Mouse (Mus musculus) right cerebral cortex, postnatal 25 days (tissue): Measurements from ENCODE around the gene Rabgap1l.

Experiments used
- DNase-seq: peaks from one replicate; pipeline ENCODE4 v3.0.0; 2022

The Rabgap1l gene

DNA sequence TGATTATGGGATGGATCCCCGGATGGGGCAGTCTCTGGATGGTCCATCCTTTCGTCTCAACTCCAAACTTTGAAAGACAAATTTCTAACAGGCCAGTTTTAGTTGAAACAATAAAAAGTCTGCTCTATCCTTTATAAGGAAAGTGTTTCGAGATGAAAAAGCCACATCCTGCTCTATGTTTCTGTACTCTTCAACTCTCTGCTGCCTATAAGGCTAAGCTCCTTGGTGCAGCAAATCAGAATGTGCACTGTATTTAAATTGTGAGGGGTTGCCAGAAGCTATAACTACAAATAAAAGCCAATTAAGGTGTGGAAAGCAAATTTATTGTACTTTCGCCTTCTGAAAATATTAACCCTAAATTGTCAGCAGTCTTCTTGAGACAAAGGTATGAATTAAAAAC lies 198.9 kb downstream of the Rabgap1l start:
- no peak for DNase-seq

DNA sequence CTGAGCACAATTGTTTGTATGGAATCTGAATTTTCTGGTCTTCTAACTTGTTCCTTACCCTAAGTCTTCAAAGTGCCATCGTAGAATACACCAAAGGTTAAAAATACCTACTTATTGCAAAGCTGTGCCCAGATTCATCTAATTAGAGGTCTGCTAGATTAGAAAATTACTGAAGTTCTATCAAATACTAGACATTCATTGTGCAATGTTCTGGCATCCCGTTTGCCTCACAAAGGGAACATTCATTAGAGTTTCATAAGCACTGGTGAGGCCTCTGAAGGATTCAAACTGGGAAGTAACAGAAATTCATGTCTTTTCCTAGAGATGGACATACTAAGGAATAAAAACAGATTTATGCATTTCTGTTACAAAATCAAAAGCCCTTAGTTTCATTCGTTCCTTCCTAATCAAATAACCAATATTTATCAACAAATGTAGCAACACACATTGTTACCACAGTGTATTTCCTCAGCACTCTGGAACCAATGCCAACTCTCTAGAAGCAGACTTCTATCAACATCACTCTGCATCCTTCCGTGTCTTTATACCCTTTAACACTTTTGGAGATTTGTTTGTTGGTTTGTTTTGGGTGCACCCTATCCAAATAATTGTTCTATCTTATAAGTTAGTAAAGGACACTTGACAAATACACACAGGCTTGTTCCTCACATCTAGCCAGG lies 204.0 kb downstream of the Rabgap1l start:
- no peak for DNase-seq

DNA sequence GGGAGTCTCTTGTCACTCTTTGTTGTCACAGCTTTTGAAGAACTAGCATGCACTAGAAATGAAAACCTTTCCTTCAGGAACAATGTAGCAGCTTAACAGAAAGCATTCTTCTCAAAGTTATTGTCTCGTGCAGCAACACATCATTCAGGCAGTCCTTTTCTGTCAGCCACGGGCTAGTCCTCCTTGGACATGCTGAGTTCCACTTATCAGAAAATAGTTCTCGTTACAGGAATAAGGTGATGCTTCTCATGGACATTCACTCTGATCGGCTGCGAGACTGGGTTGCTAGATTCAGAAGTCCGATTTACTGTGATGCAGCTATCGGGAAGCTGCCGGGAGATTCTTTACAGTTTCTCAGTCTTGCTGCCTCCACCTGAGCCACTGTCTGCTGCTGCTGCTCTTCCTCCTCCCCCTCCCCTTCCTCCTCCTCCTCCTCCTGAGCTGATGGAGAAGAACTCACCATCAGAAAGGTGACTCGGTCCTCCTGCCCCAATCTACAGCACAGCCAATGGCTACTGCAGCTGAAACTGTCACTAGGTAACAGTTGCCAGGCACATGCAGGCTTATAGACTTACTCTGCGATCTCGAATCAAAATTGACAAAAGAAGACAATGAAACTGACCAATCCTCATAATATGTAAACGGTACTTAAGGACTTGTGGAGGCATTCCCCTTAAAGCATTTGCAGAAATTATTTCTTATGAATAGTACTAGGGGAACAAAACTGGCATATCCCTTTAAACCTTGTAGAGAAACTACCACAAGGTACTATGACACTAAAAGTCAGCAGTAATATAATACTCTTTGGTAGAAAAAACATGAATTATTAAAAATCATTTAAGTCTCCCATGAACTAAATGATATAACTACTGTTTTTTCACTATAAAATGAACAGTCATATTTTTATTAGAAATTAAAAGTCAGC lies 213.4 kb downstream of the Rabgap1l start:
- DNase-seq = peak; percentile 24

DNA sequence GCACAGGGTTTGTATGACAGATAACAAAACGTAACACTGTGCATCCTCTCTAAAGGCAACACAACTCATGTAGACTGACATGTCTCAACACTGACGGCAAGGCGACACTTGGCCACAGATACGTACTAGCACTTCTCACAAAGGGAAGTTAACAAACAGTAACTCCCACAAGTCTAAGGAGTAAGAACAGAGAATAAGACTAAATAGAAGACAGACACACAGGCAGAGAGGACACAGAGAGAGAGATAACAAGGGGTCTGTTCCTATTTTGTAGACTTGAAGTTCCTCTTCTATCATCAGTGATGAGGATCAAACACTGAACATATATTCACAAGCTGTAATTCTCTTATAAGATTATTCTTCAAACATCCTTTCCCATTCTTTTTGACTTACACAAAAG lies 216.9 kb downstream of the Rabgap1l start:
- DNase-seq = no peak

DNA sequence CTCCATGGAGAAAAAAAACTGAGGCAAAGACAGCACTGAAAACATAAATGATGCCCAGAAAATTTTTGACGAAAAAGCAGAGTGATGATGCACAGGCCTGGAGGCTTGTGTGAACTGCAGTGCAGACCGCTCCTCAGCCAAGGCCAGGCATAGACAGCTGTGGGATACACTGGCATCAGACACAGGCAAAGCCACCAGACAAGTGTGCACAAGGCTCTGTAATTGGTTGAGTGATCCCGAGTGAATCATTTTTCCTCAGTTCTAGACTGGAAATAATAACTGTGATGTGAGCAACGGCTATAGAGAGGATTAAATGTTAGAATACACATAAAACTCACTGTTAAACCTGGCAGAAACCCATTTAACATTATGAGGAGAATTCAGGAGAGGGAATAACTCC lies 219.0 kb downstream of the Rabgap1l start:
- no peak for DNase-seq

DNA sequence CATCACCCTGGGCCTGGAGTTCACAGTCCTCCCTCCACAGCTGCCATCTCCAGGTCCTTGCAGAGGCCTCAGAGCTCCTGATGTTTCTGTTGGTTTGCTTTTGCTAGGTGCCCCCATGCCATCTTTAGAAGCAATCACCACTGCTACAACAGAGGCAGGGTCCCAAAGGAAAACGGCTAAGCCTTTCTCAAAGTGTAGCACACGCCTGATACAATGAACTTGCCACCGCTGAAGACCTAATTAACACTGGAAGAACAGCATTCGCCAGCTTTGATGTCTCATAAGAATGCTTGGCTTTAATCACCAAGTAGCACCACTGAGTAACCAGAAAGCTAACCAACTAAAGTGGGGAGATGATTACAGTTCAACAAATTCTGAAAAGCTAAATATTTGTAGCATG lies 226.6 kb downstream of the Rabgap1l start:
- DNase-seq = no peak

DNA sequence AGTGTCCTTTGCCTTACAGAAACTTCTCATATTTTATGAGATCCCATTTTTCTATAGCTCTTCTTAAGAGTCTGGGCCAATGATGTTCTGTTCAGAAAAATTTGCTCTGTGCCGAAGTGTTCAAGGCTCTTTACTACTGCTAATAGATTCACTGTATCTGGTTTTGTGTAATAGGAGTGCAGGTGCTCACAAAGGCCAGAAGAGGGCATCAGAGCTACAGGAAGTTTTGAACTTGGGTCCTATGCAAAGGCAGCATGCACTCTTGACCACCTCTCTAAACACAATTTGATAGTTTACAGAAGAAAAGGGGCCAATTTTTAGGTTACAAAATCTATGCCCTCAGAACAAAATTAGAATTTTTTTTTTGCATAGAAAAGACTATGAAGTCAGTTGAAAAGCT lies 231.6 kb downstream of the Rabgap1l start:
- DNase-seq = no peak

DNA sequence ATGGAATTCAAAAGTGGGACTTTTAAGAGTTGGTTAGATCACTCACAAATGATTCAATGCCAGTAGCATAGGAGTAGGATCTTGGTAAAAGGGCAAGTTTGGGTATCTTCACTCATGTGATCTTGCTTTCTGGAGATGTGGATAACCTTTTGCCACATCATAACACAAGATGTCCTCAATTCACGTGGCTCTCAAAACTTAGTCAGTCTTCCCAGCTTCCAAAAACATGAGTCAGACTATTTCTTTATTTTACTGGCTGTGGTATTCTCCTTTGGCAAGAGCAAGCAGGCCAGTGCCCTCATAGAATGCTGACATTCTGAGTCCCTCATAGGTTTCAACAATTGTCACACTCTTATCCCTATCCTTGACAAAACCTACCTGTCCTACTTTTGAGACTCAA lies 242.4 kb downstream of the Rabgap1l start:
- no peak for DNase-seq

DNA sequence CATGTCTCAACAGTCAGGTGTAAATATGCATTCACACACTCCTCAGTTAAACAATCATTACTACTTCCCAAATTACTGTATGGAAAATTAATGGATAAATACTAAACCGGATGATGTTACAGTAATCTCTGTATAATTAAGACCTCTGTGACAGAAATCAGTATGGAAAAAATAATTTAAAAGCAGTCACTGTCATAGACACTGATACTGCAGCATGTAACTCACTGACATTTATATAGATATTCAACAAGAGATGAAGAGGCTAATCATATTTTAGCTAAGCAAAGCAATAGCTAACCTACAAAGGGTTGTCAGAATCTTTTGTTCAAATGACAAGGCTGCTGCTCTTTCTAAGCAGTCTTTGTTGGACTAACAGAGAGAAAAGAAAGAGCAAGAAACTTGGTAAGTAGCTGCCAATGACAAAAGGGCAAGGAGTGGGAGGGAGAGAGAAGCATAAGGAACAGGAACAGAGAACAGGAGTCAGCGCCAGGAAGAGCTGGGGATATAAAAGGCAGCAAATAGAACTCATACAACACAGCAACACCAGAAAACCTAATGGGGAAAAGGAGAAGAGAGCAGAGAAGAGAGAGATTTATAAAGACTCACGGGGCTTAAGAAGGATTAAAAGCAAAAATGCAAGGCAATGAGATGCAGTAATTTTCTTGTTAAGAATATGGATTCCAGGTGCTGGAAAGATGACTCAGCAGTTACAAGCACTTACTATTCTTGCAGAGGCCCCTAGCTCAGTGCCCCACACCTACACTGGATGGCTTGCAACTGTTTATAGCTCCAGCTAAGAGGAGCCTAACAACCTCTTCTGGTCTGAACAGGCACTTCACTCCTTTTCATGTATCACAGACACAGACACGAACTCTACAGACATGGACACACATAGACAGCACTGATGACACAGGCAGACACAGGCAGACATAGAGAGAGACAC lies 244.8 kb downstream of the Rabgap1l start:
- peak; percentile 44 for DNase-seq

DNA sequence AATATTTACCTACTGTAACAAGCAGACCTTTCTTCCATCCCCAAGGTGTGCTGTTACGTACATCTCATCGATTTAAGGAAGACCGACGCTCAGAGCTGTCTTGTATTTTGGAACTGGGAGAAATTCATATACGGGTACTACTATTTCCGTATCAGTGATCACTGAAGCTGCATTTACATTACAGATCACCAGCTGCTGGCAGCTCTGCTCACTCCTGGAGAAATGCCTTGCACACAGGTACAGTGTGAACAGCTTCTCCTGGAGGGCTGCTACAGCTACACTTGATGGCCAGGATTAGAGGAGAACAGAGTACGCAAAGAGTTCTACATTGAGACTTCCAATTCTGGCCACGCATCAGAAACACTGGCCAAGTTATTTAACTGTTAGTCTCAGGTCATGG lies 257.4 kb downstream of the Rabgap1l start:
- DNase-seq = no peak

DNA sequence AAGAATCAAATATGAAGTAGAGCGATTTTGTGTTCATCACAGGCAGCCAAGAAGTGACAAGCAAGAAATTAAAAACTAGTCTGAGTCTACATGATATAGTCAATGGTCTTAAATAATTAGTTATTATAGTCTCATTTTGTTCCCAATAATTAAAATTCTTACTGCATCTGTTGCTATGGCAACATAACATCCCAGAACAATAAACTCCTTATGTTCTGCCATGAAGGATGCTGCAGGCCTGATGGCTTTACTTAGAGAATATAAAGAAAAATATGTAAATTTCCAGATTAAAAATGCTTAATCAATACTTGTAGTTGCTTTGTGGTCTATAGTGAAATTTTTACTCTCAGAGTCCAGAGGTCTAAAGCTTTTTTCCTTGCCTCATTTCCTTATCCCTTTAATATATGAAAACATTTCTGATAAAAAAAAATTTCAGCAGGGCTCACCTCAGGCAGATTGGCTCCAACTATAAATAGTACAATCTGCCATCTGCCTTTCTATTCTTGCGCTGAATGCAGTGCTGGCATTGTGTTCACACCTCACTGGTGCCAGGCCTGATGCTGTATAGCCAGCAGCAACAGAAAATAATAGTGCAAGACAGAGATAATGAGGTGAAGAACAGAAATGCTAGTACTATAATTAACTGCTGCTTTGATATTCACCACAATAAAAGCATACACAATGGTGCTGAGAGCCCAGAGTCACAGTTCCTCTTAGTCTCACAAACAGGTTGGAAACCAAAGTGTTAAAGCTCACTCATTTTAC lies 258.3 kb downstream of the Rabgap1l start:
- DNase-seq = peak; percentile 40

DNA sequence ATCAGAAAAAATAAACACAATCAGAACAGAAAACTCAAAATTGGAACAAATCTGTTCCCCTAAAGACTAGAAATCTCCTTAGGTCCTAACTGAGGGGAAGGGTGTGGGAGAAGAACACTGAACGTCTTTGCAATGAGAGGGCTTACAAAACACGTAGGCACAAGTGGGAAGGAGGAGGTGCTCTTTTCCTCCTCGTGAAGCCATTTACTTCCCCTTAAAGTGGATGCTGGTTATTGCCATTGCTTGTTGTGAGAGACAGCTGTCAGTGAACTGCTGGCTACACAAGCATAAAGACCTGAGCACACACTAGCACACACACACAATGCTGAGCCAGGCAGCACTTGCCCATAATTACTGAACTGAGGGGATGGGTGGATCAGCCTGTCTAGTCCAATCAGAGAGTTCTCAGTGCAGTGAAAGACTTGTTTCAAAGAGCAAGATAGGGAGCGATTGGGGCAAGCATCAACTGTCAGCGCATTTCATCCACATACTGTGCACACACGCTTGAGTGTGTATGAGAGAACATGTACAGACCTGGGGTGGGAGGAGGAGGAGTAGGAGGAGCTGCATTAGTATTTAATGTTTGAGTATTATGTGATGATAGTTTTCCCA lies 259.7 kb downstream of the Rabgap1l start:
- no peak for DNase-seq

DNA sequence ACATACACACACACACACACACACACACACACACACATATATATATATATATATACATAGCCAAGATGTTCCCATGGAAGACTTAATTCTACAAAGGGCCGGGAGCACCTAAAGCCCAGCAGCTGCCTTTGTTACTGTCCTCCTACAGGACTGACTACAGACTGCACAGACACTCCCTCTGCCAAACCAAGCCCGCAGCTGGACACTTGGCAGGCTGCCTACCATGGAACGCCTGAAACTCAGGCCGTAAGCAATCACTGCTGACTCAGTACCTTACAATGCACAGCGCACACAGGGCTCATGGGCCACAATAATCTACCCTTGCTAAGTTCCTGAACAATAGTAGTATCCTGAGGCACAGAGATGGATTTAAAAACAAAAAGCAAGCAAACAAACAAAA lies 261.6 kb downstream of the Rabgap1l start:
- peak; percentile 45 for DNase-seq

DNA sequence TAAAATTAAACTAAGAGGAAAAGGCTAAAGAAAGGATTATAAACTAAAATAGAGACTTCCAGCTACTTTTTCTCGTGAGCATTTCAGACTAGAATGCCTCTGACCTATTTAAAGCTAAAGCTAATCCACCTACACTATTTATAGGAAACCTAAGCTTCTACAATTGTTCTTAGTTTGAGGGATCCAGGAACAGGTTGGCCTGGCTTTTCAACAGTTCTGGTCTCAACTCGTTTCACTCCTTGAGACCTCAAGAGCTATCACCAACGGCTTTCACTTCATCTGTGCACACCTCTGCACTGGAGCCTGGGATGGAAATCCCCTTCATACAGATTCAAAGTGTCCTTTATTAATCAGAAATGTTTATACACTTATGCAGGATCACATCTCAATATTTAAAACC lies 271.1 kb downstream of the Rabgap1l start:
- no peak for DNase-seq

DNA sequence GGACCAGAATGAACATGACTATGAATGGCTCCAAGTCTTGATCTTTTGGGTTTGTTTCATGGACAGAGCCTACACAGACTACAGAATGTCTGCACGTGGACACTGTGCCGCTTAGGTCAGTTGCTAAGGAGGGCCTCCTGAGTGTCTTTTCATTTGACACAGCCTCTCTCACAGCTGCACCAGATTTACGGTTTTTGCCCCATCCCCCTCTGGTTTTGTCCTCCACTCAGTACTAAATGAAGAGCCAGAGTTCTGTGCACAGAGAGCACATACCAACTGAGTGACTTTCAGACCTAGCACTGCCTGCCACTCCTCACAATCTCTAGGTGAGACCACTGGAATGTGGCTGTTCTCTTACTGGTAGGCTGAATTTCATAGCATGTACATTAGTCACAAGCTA lies 272.3 kb downstream of the Rabgap1l start:
- DNase-seq = no peak

DNA sequence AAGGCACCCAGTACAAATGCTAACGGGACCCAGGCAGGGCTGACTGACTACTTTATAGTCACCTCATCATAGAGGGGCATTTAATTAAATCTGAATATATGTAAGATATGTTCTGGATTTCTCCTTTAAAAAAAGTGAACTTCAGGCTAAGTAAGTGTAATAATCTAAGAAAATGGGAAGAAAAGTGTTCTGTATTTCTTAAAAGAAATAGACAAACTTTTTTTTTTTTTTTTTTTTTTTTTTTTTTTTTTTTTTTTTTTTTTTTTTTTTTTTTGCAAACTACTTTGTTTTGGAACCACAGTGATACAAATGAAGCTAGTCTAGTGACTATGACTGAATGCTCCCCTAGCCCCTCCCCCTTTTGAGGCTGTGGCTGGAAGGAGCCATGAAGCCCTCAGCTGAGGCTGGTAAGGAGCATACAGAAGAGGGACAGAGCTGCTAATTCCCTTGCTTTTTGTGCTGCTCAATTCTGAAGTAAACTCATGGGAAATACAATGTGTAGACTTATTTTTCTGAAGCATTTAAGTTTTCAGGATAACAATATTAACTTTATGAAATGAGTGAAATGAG lies 273.0 kb downstream of the Rabgap1l start:
- DNase-seq = no peak

DNA sequence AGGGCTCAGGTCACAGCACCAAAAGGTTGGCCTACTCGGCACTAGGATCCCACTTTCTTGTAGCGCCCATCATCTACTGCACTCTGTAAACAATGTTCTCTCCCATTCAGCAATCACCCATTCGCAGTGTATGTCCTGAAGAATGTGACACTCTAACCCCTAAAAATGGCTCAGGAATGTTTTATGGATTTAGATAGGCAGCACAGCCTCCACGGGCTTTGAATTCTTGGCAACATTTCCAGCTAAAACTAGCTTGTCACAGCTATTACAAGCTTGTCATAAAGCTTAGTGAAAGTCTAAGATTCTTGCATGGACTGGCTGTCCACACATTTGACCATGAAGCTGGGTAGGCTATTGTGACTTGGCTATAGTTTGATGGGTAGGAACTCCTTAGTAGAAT lies 274.5 kb downstream of the Rabgap1l start:
- no peak for DNase-seq

DNA sequence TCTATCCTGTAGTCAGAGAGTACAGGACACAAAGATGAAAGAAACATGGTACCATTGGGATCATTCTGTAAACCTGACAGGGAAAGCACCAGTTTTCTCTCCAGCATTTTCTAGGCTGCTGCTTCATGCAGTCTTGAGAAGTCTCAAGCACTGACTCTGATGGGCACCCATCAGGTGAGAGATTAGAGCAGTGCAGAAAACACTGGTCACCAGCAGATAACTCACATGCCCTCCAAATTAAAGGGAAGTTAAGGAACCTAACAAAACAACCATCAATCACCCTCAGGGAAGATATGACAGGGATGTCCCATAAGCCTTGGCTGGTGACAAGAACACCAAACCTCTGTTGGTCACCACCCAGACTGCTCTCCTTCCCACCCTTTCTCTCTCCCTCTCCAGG lies 285.2 kb downstream of the Rabgap1l start:
- DNase-seq = no peak

DNA sequence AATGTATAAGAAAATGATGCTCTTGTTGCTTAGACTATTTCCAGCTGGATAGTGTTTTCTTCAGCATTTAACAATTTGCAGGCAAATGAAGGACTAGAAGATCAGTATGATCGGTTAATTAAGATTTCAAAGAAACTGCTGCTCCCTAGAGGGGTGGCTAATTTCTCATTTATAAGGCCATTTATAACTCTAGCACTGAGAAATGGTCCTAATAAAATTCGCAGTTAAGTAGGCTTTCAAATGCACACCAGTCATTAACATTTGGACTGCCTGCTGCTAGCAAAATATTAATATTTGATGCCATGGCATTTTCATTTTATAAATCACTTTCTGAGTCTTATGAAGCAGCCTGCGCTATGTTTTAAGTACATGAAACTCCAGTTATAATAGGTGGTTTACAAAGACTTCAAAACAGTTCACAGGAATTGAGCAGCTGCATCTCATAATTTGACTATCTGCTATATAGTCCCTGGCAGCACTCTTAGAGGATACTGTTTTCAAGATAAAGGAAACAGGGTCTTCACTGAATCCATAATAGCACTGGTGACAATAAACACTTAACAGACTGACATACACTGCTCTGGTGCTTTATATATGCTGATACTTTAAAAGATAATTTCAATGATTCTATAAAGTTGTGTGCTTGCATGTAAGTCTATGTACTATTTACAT lies 296.0 kb downstream of the Rabgap1l start:
- DNase-seq = no peak

DNA sequence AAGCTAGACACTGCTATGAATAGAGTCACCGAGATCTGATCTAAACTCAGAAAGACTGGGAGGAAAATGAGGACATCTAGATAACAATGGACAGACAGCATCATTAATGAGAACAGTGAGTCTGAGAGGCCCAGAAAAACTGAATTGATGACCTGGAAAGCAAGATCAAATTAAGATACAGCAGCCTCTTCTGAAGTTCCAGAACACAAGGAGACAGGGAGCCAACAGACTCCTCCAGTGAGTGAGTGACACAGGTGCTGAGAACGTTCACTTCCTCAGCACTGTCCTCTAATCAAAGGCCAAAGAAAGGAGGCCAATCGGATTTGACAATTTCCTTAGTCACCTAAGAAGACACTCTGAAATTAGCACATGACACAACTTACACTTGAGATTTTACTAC lies 307.3 kb downstream of the Rabgap1l start:
- no peak for DNase-seq

DNA sequence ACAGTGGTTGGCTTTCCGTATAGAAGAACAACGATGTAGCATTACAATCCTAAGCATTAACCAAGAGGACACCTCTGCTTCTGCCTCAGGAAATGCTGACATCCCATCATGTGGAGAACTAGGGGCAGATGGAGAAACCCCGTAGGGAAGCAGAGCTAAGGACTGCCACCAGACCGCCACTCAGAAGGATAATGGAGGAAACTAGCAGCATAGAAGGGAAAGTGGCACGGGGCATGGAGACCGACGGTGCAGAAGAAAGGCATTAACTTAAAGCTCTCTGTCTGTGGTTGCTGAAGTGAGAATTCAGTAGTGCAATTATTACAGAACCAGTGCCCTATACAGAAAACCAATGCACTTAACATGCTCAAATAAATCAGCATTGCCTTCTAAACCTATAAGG lies 308.0 kb downstream of the Rabgap1l start:
- no peak for DNase-seq
